Mouse (Mus musculus): ENCODE results near the gene Cdc16.
"Not testable (repeated sequence)": the region's sequence is repeated elsewhere in the genome, so short reads cannot be mapped to it uniquely, and the experiment has no call there.

Cdc16 gene

DNA sequence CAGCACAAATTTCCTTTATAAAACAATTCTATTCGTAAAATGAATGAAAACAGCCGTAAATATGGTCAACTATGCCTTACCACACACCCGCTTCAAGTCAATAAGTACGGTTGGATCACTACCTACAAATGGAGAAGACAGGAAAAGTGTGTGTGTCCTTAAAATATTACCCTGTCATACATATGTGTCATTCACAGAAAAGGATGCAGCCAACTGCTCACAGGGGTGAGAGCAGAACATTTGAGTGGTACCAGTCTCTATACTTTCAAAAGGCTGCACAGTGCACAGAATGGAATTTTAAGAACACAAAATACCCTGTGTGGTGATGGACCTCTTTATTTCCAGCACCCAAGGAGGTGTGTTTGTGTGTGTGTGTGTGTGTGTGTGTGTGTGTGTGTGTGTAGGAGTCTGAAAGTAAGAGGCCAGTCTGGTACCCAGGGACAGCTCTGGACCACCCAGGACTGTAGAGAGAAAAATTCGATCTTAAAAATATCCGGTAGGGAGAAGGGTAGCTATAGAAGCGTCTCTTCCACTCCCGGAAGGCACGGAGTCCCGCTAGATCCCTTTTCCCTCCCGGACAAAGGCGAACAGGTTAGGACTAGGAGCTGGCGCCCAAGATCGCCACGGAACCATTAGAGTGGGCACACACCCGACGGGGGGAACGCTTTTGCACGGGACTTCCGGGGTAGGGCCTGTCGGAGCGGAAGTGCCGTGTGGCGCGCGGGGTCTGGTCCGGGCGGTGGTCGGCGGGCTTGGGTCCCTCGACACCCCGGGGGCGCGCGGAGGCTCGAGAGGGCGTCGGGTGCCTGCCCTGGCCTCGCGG is at the start of gene Cdc16:
TSS of gene Cdc16 (plus strand) at position 695 of the 823 bp plus-strand sequence.
- peak; percentile 92 to 93 for DNase-seq

DNA sequence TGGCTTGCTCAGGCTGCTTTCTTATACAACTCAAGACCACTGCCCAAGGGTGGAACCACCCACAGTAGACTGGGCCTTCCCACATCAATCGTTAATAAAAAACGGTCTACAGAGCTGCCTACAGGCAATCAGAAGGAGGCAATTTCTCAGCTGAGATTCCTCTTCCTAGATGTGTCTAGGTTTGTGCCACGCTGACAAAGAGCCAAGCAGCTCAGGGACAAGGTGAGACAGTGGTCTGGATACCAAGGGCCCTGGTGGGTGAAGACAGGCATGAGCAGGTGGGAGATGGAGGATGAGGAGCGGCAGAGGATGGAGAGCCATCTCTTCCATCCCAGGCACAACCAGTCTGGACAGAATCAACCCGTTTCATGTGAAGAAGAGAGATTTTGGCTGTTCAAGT is 49.0 kb upstream of the Cdc16 start:
- DNase-seq, result no peak

DNA sequence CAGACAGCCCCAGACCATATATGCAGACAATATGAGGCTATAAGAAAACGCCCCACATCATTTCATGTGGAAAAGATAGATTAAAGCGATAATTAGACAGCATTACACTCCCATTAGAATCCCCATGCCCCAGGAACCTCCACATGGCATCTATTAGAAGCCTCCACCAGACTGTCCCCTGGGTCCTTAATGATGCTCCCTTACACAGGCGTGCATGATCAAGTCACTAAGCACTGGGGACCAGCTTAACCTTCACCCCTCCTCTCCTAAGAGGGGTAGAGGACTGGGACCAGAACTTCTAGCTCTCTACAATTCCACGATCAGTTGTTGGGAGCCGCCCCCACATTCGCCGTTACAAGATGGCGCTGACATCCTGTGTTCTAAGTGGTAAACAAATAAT is 38.5 kb upstream of the Cdc16 start:
- no peak for DNase-seq

DNA sequence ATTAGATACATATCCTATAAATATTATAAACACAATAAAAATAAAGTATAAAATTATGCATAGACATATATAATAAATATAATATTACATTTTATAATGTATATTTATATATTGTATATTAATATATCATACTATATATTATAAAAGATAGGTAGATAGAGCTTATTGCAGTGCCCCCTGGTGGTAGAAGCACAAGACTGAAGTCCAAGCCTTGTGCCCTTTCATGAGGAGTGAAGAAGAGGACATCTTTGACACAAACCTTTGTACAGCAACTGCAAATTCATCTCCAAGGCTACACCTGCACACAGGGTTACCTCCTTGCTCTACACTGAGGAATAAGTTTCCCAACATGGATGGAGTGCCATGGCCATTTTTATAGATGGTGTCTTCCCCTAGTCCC is 31.8 kb upstream of the Cdc16 start:
- peak in 1 of 2 experiments; percentile 81 for DNase-seq

DNA sequence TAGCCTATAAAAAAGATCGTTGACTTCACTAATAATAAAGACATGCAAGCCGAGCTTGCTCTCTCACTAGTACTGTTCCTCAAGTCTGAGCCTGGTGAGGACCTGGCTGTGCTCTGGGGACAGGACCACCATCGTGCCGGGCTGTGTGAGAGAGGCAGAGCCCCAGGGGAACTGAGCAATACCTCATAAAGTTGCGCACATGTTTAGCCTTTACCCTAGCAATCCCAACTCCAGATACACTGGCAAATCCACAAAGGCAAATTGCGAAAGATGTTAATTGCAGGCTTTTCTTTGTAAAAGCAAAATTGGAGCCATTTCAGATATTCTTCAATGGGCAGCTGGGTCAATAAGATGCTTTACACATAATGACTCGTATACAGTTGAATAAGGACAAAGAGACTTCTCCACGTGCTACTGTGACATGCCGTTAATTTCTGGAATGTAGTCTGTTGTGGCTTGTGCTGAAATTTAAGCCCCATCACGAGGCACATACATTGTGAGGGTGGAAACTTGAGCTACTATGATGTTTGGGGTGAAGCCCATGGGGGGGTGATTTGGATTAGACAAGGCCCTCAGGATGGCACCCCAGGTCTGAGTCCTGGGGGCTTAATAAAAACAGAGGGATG is 29.9 kb upstream of the Cdc16 start:
- no peak for DNase-seq

DNA sequence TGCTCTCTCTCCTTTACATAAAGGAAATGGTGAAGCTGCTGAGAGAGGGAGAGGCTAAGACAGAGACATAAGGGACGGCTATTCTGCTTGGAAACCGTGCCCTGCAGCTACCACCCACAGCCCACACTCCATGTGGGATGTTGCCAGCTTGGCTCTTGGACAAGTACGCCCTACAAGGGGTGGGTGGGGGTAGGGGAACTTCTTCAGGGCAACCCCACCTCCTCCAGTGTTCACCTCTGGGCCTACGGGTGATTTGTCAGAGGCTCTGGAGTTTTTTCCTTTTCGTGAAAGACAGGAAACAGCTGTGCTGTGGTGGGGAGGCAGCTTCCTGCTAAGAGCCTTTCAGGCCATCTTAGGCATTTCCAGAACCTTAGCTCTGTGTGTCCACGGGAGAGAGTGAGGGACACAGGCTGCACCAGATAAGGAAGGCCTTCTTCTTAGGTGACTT is 17.1 kb upstream of the Cdc16 start:
- peak; percentile 57 to 71 for DNase-seq

DNA sequence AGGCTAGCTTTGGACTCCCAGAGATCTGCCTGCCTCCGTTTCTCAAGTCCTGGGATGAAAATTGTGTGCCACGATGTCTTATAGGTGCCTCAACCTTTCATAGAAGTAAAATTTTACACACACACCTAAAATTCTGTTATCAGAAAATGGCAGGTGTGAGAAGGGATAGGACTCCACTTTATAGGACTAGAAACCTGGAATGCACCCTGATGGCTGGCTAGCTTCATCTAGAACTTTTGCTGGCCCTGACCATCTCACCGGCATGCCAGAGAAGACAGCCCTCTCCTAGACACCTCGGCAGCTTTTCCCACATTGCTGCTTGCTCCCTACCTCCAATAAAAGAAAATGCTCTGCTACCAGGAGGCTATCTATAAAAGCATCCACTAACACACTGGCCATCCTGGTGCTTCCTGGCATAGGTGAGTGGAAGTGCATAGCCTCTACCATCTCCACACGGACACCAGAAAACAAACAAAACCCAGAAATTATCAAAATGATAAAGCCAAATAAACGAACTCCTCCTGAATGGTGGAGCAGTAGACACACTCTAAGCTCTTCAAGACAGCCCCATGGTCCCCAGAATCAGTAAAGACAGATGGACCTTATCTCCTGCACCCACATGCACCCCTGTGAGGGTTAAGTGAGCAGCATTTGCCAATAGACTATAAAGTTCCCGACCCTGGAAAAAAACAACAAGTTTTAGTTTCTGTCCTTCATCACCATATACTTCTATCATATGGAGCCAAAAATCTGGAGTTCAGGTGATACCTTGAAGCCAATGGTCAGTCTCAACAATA is 16.5 kb upstream of the Cdc16 start:
- no peak for DNase-seq

DNA sequence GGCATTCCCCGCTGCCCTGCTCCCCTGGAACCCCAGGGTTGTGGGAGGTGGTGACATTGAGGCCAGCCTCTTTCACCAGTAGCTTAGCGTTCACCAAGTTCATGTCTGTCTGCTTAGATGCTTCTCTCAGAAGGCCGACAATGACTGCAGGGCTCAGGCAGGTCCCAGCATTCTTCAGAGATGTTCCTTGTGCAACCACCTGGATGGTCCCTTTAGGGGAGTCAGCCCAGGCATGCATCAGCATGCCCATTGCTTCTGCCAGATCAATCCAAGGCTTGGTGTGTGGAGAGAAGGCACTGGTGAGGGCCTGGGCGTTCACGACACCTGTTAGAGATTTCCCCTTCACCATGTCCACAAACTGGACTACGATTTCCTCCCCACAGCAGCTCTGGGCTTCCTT is 11.3 kb upstream of the Cdc16 start:
- not testable (repeated sequence) for DNase-seq

DNA sequence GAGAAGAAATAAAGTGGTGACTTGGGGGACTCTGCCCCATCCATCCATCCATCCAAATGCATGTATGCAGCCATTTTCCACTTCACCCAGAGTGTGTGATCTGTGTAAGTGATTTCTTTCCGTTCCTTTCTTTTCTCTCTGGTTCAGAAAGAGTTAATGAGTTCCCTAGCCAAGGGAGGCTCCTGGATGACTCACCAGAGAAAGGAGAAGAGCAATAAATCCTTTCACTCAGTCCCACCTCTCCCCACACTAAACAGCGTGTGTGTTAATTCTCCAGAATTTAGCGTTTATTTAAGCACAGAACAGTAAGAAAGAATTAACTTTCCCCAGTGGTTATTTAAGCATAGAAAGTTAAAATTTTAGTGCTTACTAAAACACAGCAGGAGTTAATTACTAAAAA is 9.8 kb upstream of the Cdc16 start:
- DNase-seq, result no peak

DNA sequence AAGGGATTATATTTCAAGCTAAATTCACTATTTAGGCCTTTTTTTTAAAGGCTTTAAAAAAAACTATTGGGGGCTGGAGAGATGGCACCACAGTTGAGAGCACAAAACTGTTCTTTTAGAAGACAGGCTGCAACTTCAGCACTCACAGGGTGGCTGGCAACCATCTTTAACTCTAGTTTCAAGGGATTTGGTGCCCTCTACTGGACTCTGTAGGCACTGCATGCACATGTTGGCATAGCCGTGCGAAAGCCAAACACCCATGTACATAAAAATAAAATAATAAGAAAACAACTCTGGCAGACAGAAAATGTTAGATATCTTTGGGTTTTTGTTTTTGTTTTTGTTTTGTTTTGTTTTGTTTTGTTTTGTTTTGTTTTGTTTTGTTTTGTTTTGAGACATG is 3.8 kb upstream of the Cdc16 start:
- peak; percentile 79 to 94 for DNase-seq

DNA sequence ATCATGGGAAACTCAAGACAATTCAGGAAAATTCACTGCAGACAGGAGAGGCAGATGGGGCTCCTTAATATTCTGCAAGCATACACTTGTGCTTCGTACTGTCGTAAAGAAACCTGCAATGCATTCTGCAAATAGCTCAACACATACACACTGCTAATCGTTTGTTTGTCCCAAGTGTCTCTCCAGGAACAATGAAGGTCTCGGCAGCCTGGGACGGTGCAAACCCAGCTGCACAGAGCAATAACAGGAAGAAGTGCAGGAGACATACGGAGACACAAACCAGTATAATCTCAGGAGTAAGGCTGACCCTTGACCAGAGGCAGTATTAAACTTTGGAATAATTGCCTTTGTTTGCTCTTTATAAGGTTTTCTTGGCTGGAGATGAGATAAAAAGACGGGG is 996 bp upstream of the Cdc16 start:
- DNase-seq, result no peak

DNA sequence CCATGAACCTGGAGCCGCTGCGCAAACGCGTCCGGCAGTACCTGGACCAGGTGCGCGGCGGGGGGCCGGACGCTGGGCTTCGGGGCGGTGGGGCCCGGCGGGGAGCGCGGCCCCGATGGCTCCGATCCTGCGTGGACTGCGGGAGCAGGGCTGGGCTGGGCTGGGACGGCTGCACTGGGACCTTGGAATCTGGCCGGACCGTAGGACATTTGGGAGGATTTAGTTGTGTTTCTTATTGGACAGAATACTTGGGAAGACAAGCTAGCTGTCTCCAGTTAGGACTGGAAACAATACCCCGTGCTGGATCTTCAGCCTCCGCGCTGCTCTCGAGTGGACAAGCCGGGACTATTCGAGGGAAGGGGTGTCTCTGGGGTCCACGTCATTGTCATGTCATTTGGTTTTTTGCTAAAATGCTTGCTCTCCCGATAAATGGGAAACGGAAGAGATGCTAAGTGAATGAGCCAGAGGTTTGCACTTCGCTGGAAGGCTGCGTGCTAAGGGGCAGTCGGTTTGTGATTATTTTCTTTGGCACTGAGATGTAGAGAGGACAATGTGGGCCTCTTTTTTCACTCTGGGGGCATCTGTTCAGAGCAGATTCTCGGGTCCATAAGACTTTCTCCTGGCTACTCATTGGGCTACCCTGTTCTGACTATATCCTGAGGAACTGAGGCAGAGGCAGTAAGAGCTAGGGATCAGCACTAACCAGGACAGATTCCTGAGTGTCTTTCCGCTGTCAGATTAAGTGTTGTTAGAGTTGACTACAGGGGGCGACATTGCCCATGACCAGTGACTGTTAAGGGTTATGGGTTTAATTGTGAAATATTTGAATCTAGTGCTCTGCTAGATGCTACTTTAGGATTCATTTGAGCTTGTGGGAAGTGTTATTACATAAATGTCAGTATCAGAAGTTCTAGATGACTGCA is 590 bp downstream of the Cdc16 start:
- DNase-seq, result peak; percentile 49 to 63

DNA sequence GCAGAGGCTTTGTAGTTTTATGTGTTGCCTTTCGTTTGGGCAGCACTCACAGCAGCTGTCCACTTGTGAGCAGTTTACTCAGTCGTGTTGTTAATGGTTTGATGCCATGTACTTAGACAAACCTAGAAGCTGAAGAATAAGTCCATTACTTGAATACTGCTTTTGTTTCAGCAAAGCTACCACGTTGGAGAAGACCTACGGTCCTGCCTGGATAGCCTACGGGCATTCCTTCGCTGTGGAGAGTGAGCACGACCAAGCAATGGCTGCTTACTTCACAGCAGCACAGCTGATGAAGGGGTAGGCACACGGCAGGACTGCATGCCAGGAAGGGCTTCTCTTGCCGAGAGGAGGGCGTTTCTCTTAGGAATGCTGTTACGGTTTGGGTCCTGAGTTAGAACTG is 11.7 kb downstream of the Cdc16 start:
- no peak for DNase-seq

DNA sequence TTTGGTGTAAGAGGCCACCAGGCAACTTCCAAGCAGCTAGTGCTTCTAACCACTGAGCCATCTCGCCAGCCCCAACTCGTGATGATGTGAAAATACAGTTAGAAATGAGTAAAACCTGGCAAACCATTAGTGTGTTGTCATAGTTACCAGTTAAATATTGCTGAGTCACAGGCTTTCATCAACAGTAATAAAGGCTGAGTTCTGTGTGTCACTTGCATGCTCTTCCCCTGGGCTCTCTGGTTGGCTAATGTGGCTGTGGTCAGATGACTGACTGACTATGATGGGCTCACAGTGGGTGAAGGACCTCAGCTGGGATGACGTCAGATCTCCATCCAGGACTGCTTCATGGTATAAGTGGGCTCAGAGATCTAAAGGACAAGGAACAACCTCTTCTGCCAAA is 23.1 kb downstream of the Cdc16 start:
- DNase-seq, result no peak

DNA sequence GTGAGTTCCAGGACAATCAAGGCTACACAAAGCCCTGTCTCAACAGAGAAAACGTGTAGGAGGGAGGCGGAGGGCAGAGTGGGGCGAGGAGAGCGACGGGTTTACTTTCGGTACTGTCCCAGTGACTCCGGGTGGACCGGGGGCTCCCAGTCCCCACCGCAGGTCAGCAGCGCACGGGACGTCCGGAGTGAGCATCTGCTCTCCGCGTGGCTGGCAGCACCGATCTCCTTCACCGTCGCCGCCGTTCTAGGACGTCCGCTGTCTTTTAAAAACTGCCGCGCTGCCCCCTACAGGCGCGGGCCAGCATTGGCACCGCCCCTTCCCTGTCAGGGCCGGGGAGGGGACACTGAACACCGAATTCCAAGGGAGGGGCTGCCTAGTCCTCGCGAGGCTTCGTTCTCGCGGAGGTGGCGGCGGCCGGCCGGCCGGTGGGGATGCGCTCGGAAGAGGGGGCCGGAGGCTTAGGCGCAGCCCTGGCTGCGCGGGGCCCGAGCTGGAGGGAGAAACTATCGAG is 27.8 kb downstream of the Cdc16 start, which contains the start of gene Upf3a:
TSS of gene Upf3a (plus strand) at position 366 of the 514 bp plus-strand sequence.
- DNase-seq, result peak; percentile 92 to 96

DNA sequence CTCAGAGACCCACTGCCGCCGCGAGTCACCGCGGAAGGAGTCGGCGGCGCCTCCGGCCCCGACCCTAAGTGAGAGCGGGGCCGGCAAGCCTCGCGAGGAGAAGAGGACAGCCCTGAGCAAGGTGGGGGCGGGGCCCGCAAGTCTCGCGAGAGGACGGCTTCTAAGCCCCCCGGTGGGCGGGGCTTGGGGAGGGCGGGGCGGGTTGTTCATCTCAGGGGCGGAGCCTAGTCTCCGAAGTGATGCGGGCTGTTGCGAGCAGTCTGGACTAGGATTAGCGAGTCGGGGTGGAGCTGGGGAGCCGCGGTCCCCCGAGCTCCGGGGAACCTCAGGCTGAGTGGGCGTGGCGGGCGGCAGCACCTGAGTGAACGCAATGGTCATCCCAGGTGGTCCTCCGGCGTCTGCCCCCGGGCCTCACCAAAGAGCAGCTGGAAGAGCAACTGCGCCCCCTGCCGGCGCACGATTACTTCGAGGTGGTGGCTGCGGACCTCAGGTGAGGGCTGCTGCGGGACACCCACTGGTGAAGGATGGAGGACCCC is 28.4 kb downstream of the Cdc16 start:
- peak; percentile 98 to 100 for DNase-seq

DNA sequence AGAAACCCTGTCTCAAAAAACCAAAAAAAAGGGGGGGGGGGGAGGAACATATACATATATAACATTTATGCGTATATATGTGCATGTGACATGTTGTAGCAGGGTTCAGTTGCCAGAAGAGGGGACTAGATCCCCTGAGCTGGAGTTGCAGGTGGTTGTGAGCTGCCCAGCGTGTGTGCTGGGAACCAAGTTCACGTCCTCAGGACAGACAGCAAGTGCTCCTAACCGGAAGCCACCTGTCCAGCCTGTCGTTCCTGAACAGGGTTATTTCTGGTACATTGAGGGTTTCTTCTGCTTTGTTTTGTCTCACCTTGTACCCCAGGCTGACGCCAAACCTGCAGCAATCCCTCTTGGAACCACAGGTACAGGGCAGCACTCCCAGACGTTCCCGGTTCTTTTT is 32.1 kb downstream of the Cdc16 start:
- DNase-seq, result no peak

DNA sequence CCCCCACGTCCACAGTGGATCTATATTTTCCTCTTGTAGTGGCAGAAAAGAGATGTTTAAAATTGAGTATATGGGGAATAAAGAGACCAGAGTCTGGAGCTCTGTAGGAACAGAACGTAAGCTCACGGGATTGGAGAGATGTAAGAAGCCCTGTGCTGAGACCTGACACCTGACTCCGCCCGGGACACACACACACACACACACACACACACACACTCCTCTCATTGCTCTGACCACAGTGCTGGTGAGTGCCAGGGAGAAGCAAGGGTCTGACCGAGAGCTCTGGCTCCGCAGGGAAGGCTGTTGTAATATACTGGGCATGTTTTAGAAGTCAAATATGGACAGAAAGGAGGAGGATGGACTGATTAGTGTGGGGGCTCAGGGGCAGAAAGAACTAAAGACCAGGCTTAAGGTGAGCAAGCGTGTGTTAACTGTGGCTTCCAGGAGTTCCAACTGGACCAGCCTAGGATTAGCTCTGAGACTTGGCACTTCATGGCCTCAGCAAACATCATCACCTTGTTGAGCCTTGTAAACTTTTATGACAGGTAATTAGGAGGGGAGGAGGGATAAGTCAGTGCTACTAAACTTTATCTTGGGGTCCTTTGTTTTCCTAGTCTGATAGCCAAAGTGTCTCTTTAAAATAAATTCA is 35.7 kb downstream of the Cdc16 start:
- DNase-seq, result no peak

DNA sequence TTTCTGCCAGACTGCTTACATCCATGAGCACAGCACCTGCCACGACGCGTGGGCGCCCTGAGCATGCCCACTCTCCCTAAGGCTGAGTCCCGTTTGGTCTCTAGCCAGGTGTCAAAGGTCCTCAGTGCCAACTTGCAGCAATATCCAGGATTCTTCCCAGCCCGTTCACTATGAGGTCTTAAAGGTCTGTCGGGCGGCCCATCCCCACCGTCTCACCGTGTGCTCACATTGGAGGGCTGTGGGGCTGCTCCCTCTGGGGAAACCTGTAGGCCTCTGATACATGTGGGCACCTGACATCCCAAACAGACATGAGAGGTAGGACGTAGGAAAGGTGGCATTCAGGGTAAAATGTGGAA is 36.2 kb downstream of the Cdc16 start:
- peak in 1 of 2 experiments; percentile 8 for DNase-seq

DNA sequence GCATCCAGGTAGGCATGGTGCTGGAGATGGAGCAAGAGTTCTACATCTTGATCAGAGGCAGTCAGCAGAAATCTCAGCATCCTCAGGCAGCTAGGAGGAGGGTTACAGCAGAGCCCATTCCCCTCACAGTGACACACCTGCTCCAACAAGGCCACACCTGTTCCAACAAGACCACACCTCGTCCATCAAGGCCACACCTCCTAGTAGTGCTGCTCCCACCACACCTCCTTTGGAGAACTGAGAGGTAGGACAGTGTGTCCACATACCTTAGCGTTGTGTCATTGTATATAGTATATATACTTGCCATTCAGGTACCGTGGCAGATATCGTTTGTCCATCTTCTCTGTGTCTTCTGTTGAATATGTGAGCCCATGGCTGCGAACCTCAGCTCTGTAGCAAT is 40.2 kb downstream of the Cdc16 start:
- DNase-seq, result no peak

DNA sequence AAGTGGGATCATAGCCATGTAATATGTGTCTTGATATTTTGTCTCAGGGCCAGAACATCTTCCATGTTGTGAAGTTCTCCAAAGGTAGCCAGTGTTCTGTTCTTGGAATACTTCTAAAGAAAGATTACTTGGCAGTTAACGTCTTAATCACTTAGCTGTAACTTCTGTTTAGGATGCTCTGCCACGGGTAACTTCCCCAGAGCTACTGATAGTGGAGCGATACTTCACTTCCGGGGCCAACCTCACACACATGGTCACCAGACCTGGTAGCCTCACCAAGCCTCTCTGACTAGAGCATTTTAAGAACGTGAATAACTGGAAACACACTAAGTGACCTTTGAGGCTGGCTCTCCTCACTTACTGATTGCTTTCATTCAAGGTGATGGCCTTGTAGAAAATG is 42.1 kb downstream of the Cdc16 start:
- no peak for DNase-seq
